Mouse (Mus musculus): ENCODE measurements around the gene Hace1. TPM values are rescaled to one million over a fixed set of nuclear protein-coding genes. Genes with fewer than 3 reads are reported as not detected.

The Hace1 gene
- polyA plus RNA-seq, 1 experiment from 2014 or later = 17.8 TPM

GRCm38 (mm10) chr10:45610727-45611126 lies 33.1 kb downstream of the Hace1 start:
- Histone ChIP-seq H3K27me3 (ENCODE audit: control insufficient read depth, insufficient read depth, low read depth, low read length) (no peaks in the 10 kb centered on the region), H3K9me3 (ENCODE audit: control insufficient read depth, low read length) (no peaks in the 10 kb centered on the region), H3K4me2 (ENCODE audit: low read depth, low read length) (no peak overlapping the region), H3K36me3 (ENCODE audit: control insufficient read depth, insufficient read depth, low read length) (peaks cover 6% of the 10 kb centered on the region; the same call in 1 of the 2 replicates), H3K4me3 (ENCODE audit: low read length) (no peak overlapping the region), H3K9ac (ENCODE audit: low read length) (no peak overlapping the region), H3K27ac (ENCODE audit: low read length) (no peak overlapping the region), H3K4me1 (replicated peaks; ENCODE audit: control insufficient read depth, insufficient read depth, low read length) (no peaks in the 10 kb centered on the region)
- 82% methylated on average over 1 of the region's 1 CpGs for WGBS
- ATAC-seq (ENCODE audit: low read depth) = no peak

DNA sequence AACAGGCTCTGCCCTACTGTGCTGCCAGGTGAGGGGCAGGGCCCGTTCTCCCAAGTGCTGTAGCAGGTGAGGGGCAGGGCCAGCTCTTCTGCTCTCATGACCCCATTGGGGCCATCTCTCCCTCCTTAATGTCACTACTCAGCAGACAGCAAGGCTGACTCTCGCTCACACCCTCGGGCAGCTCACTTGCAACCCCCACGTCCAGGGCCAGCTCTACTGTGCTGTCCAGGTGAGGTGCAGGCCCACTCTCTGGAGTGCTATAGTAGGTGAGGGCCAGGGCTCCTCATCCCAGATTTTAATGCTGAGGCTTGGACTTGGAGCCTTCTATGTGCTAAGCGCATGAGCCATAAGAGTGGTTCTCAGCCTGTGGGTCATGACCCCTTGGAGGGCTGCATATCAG lies 38.4 kb downstream of the Hace1 start:
- H3K4me2 ChIP-seq (ENCODE audit: low read depth, low read length) = no peak overlapping the region
- ATAC-seq (ENCODE audit: low read depth) = no peak
- no peak overlapping the region for H3K9ac ChIP-seq (ENCODE audit: low read length)
- H3K27ac ChIP-seq (ENCODE audit: low read length) = no peak overlapping the region
- WGBS = 88% methylated on average over 5 of the region's 5 CpGs
- H3K9me3 ChIP-seq (ENCODE audit: control insufficient read depth, low read length) = no peaks in the 10 kb centered on the region
- H3K36me3 ChIP-seq (ENCODE audit: control insufficient read depth, insufficient read depth, low read length) = no peaks in the 10 kb centered on the region
- no peaks in the 10 kb centered on the region for H3K4me1 ChIP-seq (replicated peaks; ENCODE audit: control insufficient read depth, insufficient read depth, low read length)
- H3K27me3 ChIP-seq (ENCODE audit: control insufficient read depth, insufficient read depth, low read depth, low read length) = no peaks in the 10 kb centered on the region
- no peak overlapping the region for H3K4me3 ChIP-seq (ENCODE audit: low read length)

DNA sequence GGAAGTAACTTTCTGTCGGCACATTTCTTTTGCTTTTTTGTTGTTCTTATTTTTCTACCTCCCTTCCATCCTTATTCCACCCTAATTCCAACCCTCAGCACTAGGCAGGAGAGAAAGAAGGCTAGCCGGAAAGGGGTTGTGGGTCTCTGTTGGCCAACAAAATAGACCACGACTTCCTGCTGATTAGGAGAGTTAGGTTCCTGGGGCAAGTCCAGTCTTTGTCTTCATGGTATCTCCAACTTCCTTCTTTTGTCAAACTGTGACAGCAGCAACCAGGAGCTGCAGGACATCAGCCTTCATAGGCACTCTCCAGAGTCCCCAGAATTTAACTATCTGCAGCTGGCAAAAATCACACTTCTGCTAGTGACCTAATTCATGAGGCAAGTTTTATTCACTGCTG lies 41.4 kb downstream of the Hace1 start:
- no peak overlapping the region for H3K4me2 ChIP-seq (ENCODE audit: low read depth, low read length)
- no peaks in the 10 kb centered on the region for H3K27me3 ChIP-seq (ENCODE audit: control insufficient read depth, insufficient read depth, low read depth, low read length)
- no peaks in the 10 kb centered on the region; the same call in 1 of the 2 replicates for H3K36me3 ChIP-seq (ENCODE audit: control insufficient read depth, insufficient read depth, low read length)
- H3K27ac ChIP-seq (ENCODE audit: low read length) = no peak overlapping the region
- WGBS = 70% methylated on average over 3 of the region's 3 CpGs
- H3K4me1 ChIP-seq (replicated peaks; ENCODE audit: control insufficient read depth, insufficient read depth, low read length) = no peaks in the 10 kb centered on the region
- no peaks in the 10 kb centered on the region for H3K9me3 ChIP-seq (ENCODE audit: control insufficient read depth, low read length)
- no peak overlapping the region for H3K4me3 ChIP-seq (ENCODE audit: low read length)
- no peak overlapping the region for H3K9ac ChIP-seq (ENCODE audit: low read length)
- ATAC-seq (ENCODE audit: low read depth) = no peak

DNA sequence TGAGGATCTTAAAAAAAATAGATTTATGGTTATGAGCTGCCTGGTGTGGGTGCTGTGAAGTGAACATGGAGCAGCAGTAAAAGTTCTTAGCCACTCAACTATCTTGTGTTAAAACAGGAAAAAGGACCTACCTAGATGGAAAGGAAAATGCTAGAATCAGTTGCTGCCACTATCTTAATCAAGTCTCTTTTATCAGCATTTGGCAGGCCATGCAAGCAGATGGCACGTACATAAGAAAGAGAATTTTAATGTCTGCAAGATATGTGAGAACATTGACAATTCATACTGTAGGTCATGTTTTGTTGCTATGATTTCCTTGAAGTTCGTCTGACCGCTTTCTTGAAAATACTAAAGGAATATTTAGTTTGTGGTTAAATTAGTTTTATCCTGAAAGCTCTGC lies 54.4 kb downstream of the Hace1 start:
- Histone ChIP-seq H3K27ac (ENCODE audit: low read length) (no peak overlapping the region), H3K9me3 (ENCODE audit: control insufficient read depth, low read length) (no peaks in the 10 kb centered on the region), H3K4me2 (ENCODE audit: low read depth, low read length) (no peak overlapping the region), H3K4me3 (ENCODE audit: low read length) (no peak overlapping the region), H3K9ac (ENCODE audit: low read length) (no peak overlapping the region), H3K4me1 (replicated peaks; ENCODE audit: control insufficient read depth, insufficient read depth, low read length) (no peaks in the 10 kb centered on the region), H3K36me3 (ENCODE audit: control insufficient read depth, insufficient read depth, low read length) (no peaks in the 10 kb centered on the region), H3K27me3 (ENCODE audit: control insufficient read depth, insufficient read depth, low read depth, low read length) (no peaks in the 10 kb centered on the region)
- 88% methylated on average over 3 of the region's 3 CpGs for WGBS
- no peak for ATAC-seq (ENCODE audit: low read depth)

DNA sequence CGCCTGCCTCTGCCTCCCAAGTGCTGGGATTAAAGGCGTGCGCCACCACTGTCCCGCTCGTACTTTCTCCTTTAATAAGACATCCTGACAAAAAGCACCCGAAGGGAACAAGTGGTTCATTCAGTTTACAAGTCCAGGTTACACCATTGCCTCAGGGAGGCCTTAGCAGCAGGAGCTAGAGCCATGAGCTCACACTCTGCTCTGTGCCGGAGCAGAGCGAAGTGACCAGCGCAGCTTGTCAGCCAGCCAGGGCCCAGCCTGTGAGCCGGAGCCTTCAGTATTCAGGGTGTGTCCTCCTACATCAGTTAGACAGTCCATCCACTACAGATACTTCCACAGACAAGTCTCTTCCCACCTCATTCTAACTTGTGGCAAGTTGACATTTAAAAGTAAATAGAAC lies 55.0 kb downstream of the Hace1 start:
- H3K36me3 ChIP-seq (ENCODE audit: control insufficient read depth, insufficient read depth, low read length) = no peaks in the 10 kb centered on the region
- no peaks in the 10 kb centered on the region for H3K27me3 ChIP-seq (ENCODE audit: control insufficient read depth, insufficient read depth, low read depth, low read length)
- H3K9ac ChIP-seq (ENCODE audit: low read length) = no peak overlapping the region
- H3K27ac ChIP-seq (ENCODE audit: low read length) = no peak overlapping the region
- H3K4me3 ChIP-seq (ENCODE audit: low read length) = no peak overlapping the region
- no peak for ATAC-seq (ENCODE audit: low read depth)
- no peak overlapping the region for H3K4me2 ChIP-seq (ENCODE audit: low read depth, low read length)
- H3K4me1 ChIP-seq (replicated peaks; ENCODE audit: control insufficient read depth, insufficient read depth, low read length) = no peaks in the 10 kb centered on the region
- 84% methylated on average over 10 of the region's 10 CpGs for whole genome bisulfite sequencing
- no peaks in the 10 kb centered on the region for H3K9me3 ChIP-seq (ENCODE audit: control insufficient read depth, low read length)

DNA sequence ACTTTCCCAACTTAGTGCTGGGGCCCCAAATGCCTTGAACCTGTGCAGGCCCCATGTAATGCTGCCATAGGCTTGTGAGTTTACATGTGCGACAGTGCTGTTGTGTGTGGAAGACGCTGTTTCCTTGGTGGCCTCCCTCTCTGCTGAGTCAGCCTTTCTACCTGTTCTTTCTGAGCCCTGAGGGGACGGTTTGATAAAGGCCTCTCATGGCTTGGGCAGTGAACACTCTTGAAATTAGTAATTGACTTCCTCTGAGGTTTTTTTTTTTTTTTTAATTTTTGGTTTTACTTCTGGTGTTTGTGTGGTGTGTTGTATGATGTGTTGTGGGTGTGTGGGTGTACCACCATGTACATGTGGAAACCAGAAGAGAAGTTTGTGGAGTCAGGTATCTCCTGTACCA lies 57.6 kb downstream of the Hace1 start:
- H3K4me1 ChIP-seq (replicated peaks; ENCODE audit: control insufficient read depth, insufficient read depth, low read length) = no peaks in the 10 kb centered on the region
- H3K27me3 ChIP-seq (ENCODE audit: control insufficient read depth, insufficient read depth, low read depth, low read length) = no peaks in the 10 kb centered on the region
- H3K4me2 ChIP-seq (ENCODE audit: low read depth, low read length) = no peak overlapping the region
- ATAC-seq (ENCODE audit: low read depth) = no peak
- H3K4me3 ChIP-seq (ENCODE audit: low read length) = no peak overlapping the region
- WGBS = 83% methylated on average over 3 of the region's 3 CpGs
- no peak overlapping the region for H3K27ac ChIP-seq (ENCODE audit: low read length)
- no peak overlapping the region for H3K9ac ChIP-seq (ENCODE audit: low read length)
- H3K36me3 ChIP-seq (ENCODE audit: control insufficient read depth, insufficient read depth, low read length) = no peaks in the 10 kb centered on the region
- H3K9me3 ChIP-seq (ENCODE audit: control insufficient read depth, low read length) = no peaks in the 10 kb centered on the region

DNA sequence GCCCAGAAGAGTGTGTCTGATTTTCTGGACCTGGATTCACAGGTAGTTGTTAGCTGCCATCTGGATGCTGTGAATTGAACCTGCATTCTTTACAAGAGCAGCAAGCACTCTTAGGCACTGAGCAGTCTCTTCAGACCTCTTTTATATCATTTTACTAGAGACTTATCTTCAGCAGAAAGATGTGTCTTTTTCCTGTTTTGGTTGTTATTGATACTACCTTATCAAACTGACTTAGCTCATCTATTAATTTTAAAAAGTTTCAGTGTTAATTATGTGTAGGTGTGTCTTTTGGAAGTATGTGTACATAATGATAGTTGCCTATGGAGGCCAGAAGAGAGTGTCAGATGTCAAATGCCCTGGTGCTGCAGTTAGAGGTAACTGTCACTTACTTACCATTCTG lies 62.1 kb downstream of the Hace1 start:
- H3K27me3 ChIP-seq (ENCODE audit: control insufficient read depth, insufficient read depth, low read depth, low read length) = no peaks in the 10 kb centered on the region
- no peak overlapping the region for H3K4me2 ChIP-seq (ENCODE audit: low read depth, low read length)
- no peak for ATAC-seq (ENCODE audit: low read depth)
- H3K27ac ChIP-seq (ENCODE audit: low read length) = no peak overlapping the region
- H3K4me1 ChIP-seq (replicated peaks; ENCODE audit: control insufficient read depth, insufficient read depth, low read length) = no peaks in the 10 kb centered on the region
- H3K36me3 ChIP-seq (ENCODE audit: control insufficient read depth, insufficient read depth, low read length) = 0 out of 2 replicates have a peak, but pooled peaks cover 5% of the 10 kb centered on the region
- H3K9ac ChIP-seq (ENCODE audit: low read length) = no peak overlapping the region
- H3K9me3 ChIP-seq (ENCODE audit: control insufficient read depth, low read length) = peaks cover 4% of the 10 kb centered on the region
- H3K4me3 ChIP-seq (ENCODE audit: low read length) = no peak overlapping the region

GRCm38 (mm10) chr10:45654026-45654425 lies 76.4 kb downstream of the Hace1 start:
- Histone ChIP-seq H3K4me2 (ENCODE audit: low read depth, low read length) (no peak overlapping the region), H3K4me3 (ENCODE audit: low read length) (no peak overlapping the region), H3K36me3 (ENCODE audit: control insufficient read depth, insufficient read depth, low read length) (peaks cover 2% of the 10 kb centered on the region; the same call in 1 of the 2 replicates), H3K27me3 (ENCODE audit: control insufficient read depth, insufficient read depth, low read depth, low read length) (no peaks in the 10 kb centered on the region), H3K9ac (ENCODE audit: low read length) (no peak overlapping the region), H3K27ac (ENCODE audit: low read length) (no peak overlapping the region), H3K4me1 (replicated peaks; ENCODE audit: control insufficient read depth, insufficient read depth, low read length) (no peaks in the 10 kb centered on the region), H3K9me3 (ENCODE audit: control insufficient read depth, low read length) (no peaks in the 10 kb centered on the region)
- WGBS = 94% methylated on average over 2 of the region's 2 CpGs
- ATAC-seq (ENCODE audit: low read depth) = no peak

- Histone ChIP-seq H3K4me1 (replicated peaks; ENCODE audit: control insufficient read depth, insufficient read depth, low read length) (no peaks in the 10 kb centered on the region), H3K27me3 (ENCODE audit: control insufficient read depth, insufficient read depth, low read depth, low read length) (no peaks in the 10 kb centered on the region), H3K4me2 (ENCODE audit: low read depth, low read length) (no peak overlapping the region), H3K27ac (ENCODE audit: low read length) (no peak overlapping the region), H3K4me3 (ENCODE audit: low read length) (no peak overlapping the region), H3K36me3 (ENCODE audit: control insufficient read depth, insufficient read depth, low read length) (no peaks in the 10 kb centered on the region; the same call in 1 of the 2 replicates), H3K9ac (ENCODE audit: low read length) (no peak overlapping the region), H3K9me3 (ENCODE audit: control insufficient read depth, low read length) (no peaks in the 10 kb centered on the region)
- WGBS = 88% methylated on average over 9 of the region's 9 CpGs
- no peak for ATAC-seq (ENCODE audit: low read depth)
Measured at GRCm38 (mm10) chr10:45662015-45662414, 84.4 kb downstream of the Hace1 start.

GRCm38 (mm10) chr10:45668266-45668665 lies 90.6 kb downstream of the Hace1 start:
- 0 out of 2 replicates have a peak, but pooled peaks cover 2% of the 10 kb centered on the region for H3K36me3 ChIP-seq (ENCODE audit: control insufficient read depth, insufficient read depth, low read length)
- no peaks in the 10 kb centered on the region for H3K27me3 ChIP-seq (ENCODE audit: control insufficient read depth, insufficient read depth, low read depth, low read length)
- H3K9me3 ChIP-seq (ENCODE audit: control insufficient read depth, low read length) = no peaks in the 10 kb centered on the region
- no peak overlapping the region for H3K4me2 ChIP-seq (ENCODE audit: low read depth, low read length)
- no peak overlapping the region for H3K9ac ChIP-seq (ENCODE audit: low read length)
- no peak for ATAC-seq (ENCODE audit: low read depth)
- WGBS = 91% methylated on average over 2 of the region's 2 CpGs
- H3K27ac ChIP-seq (ENCODE audit: low read length) = no peak overlapping the region
- H3K4me3 ChIP-seq (ENCODE audit: low read length) = no peak overlapping the region
- H3K4me1 ChIP-seq (replicated peaks; ENCODE audit: control insufficient read depth, insufficient read depth, low read length) = no peaks in the 10 kb centered on the region

All from lung, embryonic 16.5 days (tissue).